11 mouse cellular contexts compared by ENCODE assay signal in genomic region chr1:39949205-39949604, GRCm38 (mm10). TPM values are rescaled to one million over a fixed set of nuclear protein-coding genes. Genes with fewer than 3 reads are reported as not detected.
A peak's percentile ranks its signal among the peaks of the same experiment; 100 is the strongest.
DNase-seq lines count a peak whose midpoint lies in the region; ATAC-seq and TF ChIP-seq lines count a peak whose summit lies in the region.
"Had no signal": no experiment of that assay in that cellular context is flagged by ENCODE, and none has a peak within 500 bp of the region (broad histone marks: within the 10 kb centered on the region; RNA-seq: fewer than 3 reads in every experiment).

No protein-coding gene starts in this region.

- TF ChIP-seq CTCF in gastrocnemius, adult 2 months (IDR thresholded peaks at IDR 0.05), result no peak

- no peak overlapping the region for H3K4me2 ChIP-seq in midbrain, embryonic 16.5 days (ENCODE audit: low read length)
- no peak overlapping the region for H3K4me2 ChIP-seq in midbrain, embryonic 14.5 days (ENCODE audit: low read length)
- H3K4me2 ChIP-seq in intestine, embryonic 15.5 days (replicated peaks), result no peak overlapping the region
- no peak overlapping the region for H3K4me2 ChIP-seq in stomach, embryonic 15.5 days

- intact Hi-C loops in gastrocnemius, adult 2 months (cut with DNase I), result no loop called here
- intact Hi-C loops in gastrocnemius, postnatal 14 days (cut with DNase I; ENCODE audit: low total_unique reads), result no loop called here

- no peaks in the 10 kb centered on the region for H3K36me3 ChIP-seq in midbrain, embryonic 16.5 days (ENCODE audit: control insufficient read depth, insufficient read depth, low read length)
- no peaks in the 10 kb centered on the region for H3K36me3 ChIP-seq in midbrain, embryonic 14.5 days (ENCODE audit: control insufficient read depth, insufficient read depth, low read length)
- H3K36me3 ChIP-seq in intestine, embryonic 15.5 days, result no peaks in the 10 kb centered on the region
- no peaks in the 10 kb centered on the region for H3K36me3 ChIP-seq in stomach, embryonic 15.5 days

- DNase-seq in gastrocnemius, adult 2 months, result no peak
- DNase-seq in gastrocnemius, postnatal 14 days, result no peak
- no peak for DNase-seq in midbrain, embryonic 14.5 days
- no peak for DNase-seq in urinary bladder, adult 18-20 months (ENCODE audit: low spot score in 2 of 2)
- no peak for DNase-seq in layer of hippocampus, postnatal 14 days (ENCODE audit: low spot score in 2 of 2)
- DNase-seq: adrenal gland, postnatal 25 days; layer of hippocampus, adult 9-11 months had no signal

- ATAC-seq in midbrain, embryonic 16.5 days, result no peak
- no peak for ATAC-seq in midbrain, embryonic 14.5 days (ENCODE audit: low FRiP score, low TSS enrichment)
- ATAC-seq in intestine, embryonic 15.5 days, result peak; percentile 50
- ATAC-seq in stomach, embryonic 15.5 days (ENCODE audit: insufficient read depth, low FRiP score, low read depth), result no peak

- H3K9me3 ChIP-seq in midbrain, embryonic 16.5 days (replicated peaks; ENCODE audit: control insufficient read depth, low read length, poor library complexity, severe bottlenecking), result no peaks in the 10 kb centered on the region
- H3K9me3 ChIP-seq in midbrain, embryonic 14.5 days (ENCODE audit: control insufficient read depth, low read length), result no peaks in the 10 kb centered on the region
- H3K9me3 ChIP-seq in intestine, embryonic 15.5 days, result no peaks in the 10 kb centered on the region
- no peaks in the 10 kb centered on the region for H3K9me3 ChIP-seq in stomach, embryonic 15.5 days

- peaks cover 87% of the 10 kb centered on the region for H3K4me1 ChIP-seq in midbrain, embryonic 16.5 days (ENCODE audit: control insufficient read depth, insufficient read depth, low read length)
- H3K4me1 ChIP-seq in midbrain, embryonic 14.5 days (ENCODE audit: control insufficient read depth, insufficient read depth, low read length), result peaks cover 81% of the 10 kb centered on the region
- peaks cover 57% of the 10 kb centered on the region for H3K4me1 ChIP-seq in intestine, embryonic 15.5 days (replicated peaks)
- peaks cover 51% of the 10 kb centered on the region for H3K4me1 ChIP-seq in stomach, embryonic 15.5 days

- no peaks in the 10 kb centered on the region for H3K27me3 ChIP-seq in midbrain, embryonic 16.5 days (ENCODE audit: control insufficient read depth, insufficient read depth, low read depth, low read length)
- no peaks in the 10 kb centered on the region for H3K27me3 ChIP-seq in midbrain, embryonic 14.5 days (ENCODE audit: control insufficient read depth, insufficient read depth, low read length)
- no peaks in the 10 kb centered on the region for H3K27me3 ChIP-seq in intestine, embryonic 15.5 days (replicated peaks)
- H3K27me3 ChIP-seq in stomach, embryonic 15.5 days (replicated peaks), result no peaks in the 10 kb centered on the region

- no peak overlapping the region for H3K4me3 ChIP-seq in gastrocnemius, adult 2 months
- H3K4me3 ChIP-seq in midbrain, embryonic 16.5 days (ENCODE audit: low read depth, low read length), result no peak overlapping the region
- H3K4me3 ChIP-seq in midbrain, embryonic 14.5 days (replicated peaks; ENCODE audit: low read depth, low read length), result no peak overlapping the region
- no peak overlapping the region for H3K4me3 ChIP-seq in intestine, embryonic 15.5 days (replicated peaks)
- H3K4me3 ChIP-seq in stomach, embryonic 15.5 days (replicated peaks), result no peak overlapping the region
- H3K4me3 ChIP-seq: erythroblast, embryonic 14.5 days had no signal

- no peak overlapping the region for H3K9ac ChIP-seq in midbrain, embryonic 16.5 days (ENCODE audit: low read depth, low read length)
- no peak overlapping the region for H3K9ac ChIP-seq in midbrain, embryonic 14.5 days (replicated peaks; ENCODE audit: low read length)
- no peak overlapping the region for H3K9ac ChIP-seq in intestine, embryonic 15.5 days
- no peak overlapping the region for H3K9ac ChIP-seq in stomach, embryonic 15.5 days

- H3K27ac ChIP-seq in gastrocnemius, adult 2 months, result peak overlapping the region; percentile 40; the same call in 1 of the 2 replicates
- peak overlapping the region; percentile 13; the same call in 1 of the 2 replicates for H3K27ac ChIP-seq in midbrain, embryonic 16.5 days (ENCODE audit: low read length)
- no peak overlapping the region for H3K27ac ChIP-seq in midbrain, embryonic 14.5 days (replicated peaks; ENCODE audit: low read depth, low read length)
- no peak overlapping the region for H3K27ac ChIP-seq in intestine, embryonic 15.5 days
- H3K27ac ChIP-seq in stomach, embryonic 15.5 days, result peak overlapping the region; percentile 24; the same call in 1 of the 2 replicates

- WGBS in midbrain, embryonic 16.5 days, result 50% methylated on average over 5 of the region's 5 CpGs
- 66% methylated on average over 5 of the region's 5 CpGs for WGBS in midbrain, embryonic 14.5 days
- WGBS in intestine, embryonic 15.5 days, result 18% methylated on average over 5 of the region's 5 CpGs
- 19% methylated on average over 5 of the region's 5 CpGs for WGBS in stomach, embryonic 15.5 days

RNA-seq across cellular contexts. Expression of gene Map4k4, which starts 48.5 kb away (rescaled TPM):
- 10 to 100 TPM; 23.2 to 28.3 TPM for total RNA-seq in gastrocnemius, adult 2 months (2021)
- total RNA-seq in gastrocnemius, postnatal 14 days (2021), result 10 to 100 TPM; 53.2 to 53.6 TPM
- polyA plus RNA-seq in midbrain, embryonic 16.5 days (2015; fragmentation: Nextera tagmentation; extraction: Ambion mirVana), result 31.4 and 38.4 TPM in 2 replicates
- 48.9 and 56.7 TPM in 2 replicates for polyA plus RNA-seq in midbrain, embryonic 14.5 days (2014; fragmentation: Nextera tagmentation; extraction: Ambion mirVana)
- polyA plus RNA-seq in intestine, embryonic 15.5 days (2015; fragmentation: Nextera tagmentation; extraction: Ambion mirVana), result 20.0 and 25.5 TPM in 2 replicates
- 30.7 and 31.9 TPM in 2 replicates for polyA plus RNA-seq in stomach, embryonic 15.5 days (2015; fragmentation: Nextera tagmentation; extraction: Ambion mirVana)
- total RNA-seq in layer of hippocampus, postnatal 14 days (2021), result 100 to 1,000 TPM; 230 to 243 TPM

Comparison
In these comparisons a context has a peak if more than half of its experiments do, and no peak if none do; other contexts are left out.
1. H3K27ac ChIP-seq: peak in gastrocnemius, adult 2 months (single experiment), midbrain, embryonic 16.5 days (single experiment) and stomach, embryonic 15.5 days (single experiment); none in midbrain, embryonic 14.5 days (single experiment) and intestine, embryonic 15.5 days (single experiment).